Mouse (Mus musculus) small intestine, adult 2 months (tissue): Measurements from ENCODE around the gene Dse.

Experiments used
- CTCF ChIP-seq: fragments of 200-500 bp; IDR thresholded peaks from 2 replicates; pipeline ENCODE4 v1.5.1; 2012; ENCODE audit warnings: low read depth, mild to moderate bottlenecking, control low read depth, inconsistent platforms, low read length, moderate library complexity, mixed read lengths; ENCODE audit not compliant: insufficient replicate concordance, insufficient read length; ENCODE audit errors: extremely low read depth
- POLR2A ChIP-seq: fragments of 200-500 bp; IDR thresholded peaks from 2 replicates; pipeline ENCODE4 v1.6.1; 2012; ENCODE audit warnings: low read depth, mild to moderate bottlenecking, control low read depth, inconsistent platforms, low read length, moderate library complexity

DNA sequence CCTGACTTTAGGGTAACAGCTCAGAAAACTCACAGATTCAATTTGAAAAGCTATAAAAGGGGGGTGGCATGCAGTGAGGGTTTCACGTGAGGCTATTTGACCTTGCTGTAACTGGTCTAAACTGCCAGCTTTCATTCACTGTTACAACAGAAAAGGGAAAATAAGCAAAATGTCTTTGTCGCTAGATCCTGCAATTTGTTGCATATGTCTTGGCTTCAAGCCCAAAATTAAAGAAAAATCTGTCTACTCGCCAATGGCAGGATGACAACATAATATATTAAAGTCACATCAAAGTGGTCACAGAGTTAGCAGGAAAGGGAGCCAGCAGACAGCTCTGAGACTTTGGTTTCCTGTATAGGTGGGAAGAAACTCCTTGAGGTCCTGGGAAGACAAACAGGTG, 40.2 kb upstream of the Dse start:
- no peak for TF ChIP-seq CTCF
- no peak for TF ChIP-seq POLR2A
